Mouse (Mus musculus) embryo, embryonic 11 days (tissue): ENCODE results near the gene Cntrob.

ENCODE experiments used
- DNase-seq: peaks from one replicate; pipeline ENCODE4 v3.0.0-alpha.2; 2015

The Cntrob gene

GRCm38 (mm10) chr11:69297799-69298198 is 25.8 kb downstream of the Cntrob start:
- DNase-seq: no peak

- DNase-seq: no peak
Observed at GRCm38 (mm10) chr11:69295286-69295685, 28.3 kb downstream of the Cntrob start.

DNA sequence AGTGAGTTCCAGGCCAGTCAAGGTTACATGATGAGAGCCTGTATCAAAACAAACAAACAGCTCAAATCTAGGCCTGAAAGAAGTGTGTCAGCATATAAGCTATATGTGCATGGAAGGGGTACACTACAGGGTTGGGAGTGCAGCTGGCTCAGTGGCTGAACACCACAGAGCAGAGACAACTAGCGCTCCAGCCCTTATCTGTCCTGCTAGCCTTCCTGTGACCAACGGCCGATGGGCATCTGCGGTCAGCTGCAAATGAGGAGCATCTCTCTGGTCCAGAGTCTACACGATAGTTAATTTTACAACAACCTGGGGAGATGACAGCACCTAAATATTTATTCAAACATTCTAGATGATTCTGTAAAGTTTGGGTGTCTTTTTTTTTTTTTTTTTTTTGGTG is 32.5 kb downstream of the Cntrob start:
- no peak for DNase-seq

- DNase-seq: no peak
Observed at GRCm38 (mm10) chr11:69277267-69277666, 46.3 kb downstream of the Cntrob start.

DNA sequence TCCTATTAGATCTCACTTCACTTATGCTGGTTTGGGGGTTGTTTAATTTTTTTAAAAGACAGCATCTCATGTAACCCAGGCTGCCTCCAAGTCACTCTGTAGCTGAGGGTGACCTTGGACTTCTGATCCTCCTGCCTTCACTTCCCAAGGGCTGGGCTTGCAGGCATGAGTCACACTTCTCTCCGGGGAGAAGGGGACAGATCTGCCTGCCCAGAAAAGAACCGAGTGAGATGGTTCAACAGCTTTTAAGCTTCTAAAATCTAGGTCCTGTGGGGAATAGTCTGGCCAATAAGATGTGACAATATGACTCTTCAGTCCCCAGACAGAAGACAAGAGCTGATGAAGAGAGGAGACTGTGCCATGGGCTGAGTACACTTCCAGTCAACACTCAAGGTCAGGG is 47.5 kb downstream of the Cntrob start:
- DNase-seq: no peak

GRCm38 (mm10) chr11:69275650-69276049 is 47.9 kb downstream of the Cntrob start:
- DNase-seq: no peak

DNA sequence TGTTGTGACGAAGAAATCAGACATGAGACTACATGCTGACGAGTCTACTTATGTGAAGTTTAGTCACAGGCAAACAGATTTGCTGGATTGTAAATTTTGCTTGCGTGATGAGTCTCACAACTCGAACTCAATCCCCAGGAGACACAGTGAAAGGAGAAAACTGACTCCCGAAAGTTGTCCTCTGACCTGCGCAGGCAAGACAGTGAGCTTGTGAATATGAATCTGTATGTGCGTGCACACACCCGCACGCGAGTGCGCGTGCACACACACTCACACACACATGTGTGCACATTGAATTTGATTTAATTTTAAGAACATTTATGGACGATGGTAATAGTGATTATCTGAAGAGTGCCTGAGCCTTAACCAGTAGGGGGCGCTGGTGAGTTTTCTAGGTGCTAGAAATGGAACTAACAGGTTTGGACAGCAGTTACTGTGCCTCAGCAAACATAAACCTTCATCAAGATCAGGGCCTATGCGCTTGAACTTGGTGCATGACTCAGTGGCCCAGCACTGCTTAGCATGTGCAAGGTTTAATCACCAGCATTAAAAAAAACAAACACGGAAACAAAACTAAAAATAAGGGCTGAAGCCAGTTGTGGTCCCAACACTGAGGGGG is 51.3 kb downstream of the Cntrob start:
- peak; percentile 90 for DNase-seq

- DNase-seq: peak; percentile 86
Observed at GRCm38 (mm10) chr11:69269575-69269974, 54.0 kb downstream of the Cntrob start.

DNA sequence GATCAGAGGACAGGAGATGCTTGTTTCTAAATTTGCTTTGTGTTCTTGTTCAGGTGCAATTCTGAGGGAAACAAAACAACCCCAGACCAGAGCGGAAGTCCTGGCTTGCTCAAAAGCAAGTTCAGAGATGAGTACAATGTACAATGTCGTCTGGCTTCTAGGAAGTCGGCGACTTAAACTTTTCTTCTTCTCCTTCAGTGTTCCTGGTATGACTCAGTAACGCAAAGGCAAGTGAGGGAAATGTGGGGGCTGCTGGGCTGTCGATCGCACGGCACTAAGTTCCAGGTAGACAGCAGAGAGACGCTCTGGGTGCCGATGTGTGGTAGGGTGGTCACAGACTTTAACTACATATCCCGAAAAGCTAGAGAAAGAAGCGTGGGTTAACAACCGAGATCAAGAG is 55.5 kb downstream of the Cntrob start:
- no peak for DNase-seq

DNA sequence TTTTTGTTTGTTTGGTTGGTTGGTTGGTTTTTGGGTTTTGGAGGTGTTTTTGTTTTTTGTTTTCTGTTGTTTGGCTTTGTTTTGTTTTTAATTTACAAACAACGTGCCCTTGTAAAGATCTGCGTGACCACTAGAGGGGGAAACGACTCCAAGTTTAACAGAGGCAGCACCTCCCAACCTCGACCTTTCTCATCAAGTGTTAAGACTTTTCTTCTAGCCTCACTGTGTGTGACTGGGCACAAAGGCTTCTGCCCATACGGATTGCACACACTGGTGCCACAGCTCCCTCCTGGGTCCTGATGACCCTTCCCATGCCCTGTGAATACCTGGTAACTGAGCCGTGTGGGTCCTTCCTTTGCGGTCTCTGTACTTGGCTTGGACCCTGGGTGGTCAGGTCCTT is 56.2 kb downstream of the Cntrob start:
- DNase-seq: peak; percentile 72

DNA sequence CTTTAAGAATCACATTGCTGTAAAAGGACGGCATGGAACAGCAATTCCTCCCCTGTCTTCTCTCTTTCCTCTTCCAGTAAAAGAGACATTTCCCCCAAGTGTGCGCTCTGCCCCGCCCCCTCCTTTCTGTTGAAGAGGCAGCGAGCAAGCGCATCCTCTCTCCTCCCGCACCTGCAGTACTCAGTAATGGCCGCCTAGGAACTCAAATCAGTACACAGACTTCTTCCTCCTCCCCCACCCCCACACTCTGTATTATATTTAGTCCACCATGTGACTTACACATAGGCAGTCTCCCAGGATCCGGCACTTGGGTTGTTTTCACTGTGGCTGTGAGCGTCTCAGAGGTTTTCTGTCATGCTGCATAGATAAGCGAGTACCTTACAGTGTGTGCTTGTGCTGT is 57.3 kb downstream of the Cntrob start:
- peak; percentile 43 for DNase-seq

DNA sequence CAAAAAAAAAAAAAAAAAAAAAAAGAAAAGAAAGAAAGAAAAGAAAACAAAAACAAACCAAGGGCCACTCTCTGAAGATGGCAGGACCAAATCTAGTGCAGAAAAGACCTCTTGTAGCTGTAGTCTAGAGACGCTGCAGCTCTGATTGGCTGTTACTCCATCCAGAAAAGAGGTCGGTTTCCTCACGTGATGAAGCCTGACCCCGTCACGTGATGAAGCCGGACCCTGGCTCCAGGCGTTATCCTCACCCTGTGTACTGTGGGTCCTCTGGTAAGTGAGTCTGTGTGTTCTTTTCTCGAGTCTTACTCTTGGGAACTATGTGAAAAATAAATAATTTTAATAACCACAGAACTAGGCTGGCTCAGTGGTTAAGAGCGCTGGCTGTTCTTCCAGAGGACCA is 58.2 kb downstream of the Cntrob start:
- no peak for DNase-seq

- DNase-seq: no peak
Observed at GRCm38 (mm10) chr11:69264276-69264675, 59.3 kb downstream of the Cntrob start.

DNA sequence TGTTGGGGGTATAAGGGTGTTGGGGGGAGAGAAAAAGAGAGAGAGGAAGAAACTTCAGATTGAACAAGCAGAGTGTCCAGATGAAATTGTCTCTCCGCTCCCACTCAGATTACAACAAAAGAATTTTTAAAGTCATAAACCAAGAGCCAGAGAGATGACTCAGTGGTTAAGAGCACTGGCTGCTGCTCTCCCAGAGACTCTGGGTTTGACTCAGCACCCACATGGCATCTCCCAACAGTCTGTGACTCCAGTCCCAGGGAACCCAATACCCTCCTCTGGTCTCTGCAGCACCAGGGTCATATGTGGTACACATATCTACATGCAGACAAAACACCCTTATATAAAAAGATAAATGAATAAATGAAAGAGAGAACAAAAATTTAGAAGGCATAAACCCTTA is 63.5 kb downstream of the Cntrob start:
- DNase-seq: no peak

DNA sequence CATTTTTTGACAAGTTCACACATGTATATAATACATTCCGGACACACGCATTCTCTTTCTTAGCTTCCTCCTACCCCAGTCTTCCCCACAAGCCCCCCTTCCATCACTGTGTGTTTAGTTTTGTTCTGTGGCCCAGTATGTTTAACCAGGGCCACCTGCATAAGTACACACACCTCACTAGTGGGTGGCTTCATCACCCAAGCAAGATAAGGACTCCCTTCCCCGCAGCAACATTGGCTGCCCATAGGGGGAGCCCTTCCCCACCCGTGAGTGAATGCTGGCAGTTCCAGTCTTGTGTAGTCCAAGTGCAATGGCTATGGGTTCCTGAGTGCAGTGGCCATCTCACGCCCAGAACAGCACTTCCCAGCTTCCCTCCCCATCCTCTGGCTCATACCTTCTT is 65.3 kb downstream of the Cntrob start:
- DNase-seq: peak; percentile 63

- DNase-seq: peak; percentile 76
Observed at GRCm38 (mm10) chr11:69257807-69258206, 65.8 kb downstream of the Cntrob start.

DNA sequence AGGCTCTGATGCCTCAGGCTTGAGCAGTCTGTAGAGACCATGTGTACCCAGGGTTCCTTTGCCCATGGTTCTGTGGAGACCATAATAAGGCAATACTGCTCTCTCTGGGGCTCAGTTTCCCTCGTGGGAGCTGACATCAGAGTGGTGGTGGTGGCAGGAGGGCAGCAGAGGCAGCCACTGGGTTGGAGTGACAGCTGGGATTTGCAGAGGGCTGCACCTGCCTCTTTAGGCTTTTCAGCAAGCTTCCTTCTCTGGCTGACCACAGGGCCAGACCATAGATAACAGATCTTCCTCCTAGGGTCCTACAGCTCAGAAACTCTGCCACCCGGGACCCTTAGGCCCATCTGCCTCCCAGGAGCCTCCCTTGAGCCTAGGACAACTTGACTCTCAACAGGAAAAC is 66.5 kb downstream of the Cntrob start:
- DNase-seq: no peak

- DNase-seq: no peak
Observed at GRCm38 (mm10) chr11:69254808-69255207, 68.8 kb downstream of the Cntrob start.

DNA sequence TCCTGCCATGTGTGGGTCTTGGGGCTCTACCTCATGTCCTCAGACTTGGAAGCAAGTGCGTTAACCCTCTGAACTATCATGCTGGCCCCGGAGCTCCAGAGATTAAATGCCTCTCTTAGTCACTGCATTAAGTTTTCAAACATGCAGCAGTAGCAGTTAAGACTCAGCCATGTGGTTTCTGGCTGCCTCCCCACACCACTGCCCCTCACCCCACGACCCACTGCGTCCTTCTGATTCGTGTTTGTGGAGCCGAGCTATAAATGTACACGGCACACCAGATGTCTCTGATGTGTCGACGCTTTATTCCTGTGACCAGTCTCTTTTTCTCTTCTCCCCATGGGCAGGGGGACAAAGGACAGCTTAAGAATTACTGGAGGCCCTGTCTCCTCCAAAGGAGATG is 70.4 kb downstream of the Cntrob start:
- DNase-seq: no peak

DNA sequence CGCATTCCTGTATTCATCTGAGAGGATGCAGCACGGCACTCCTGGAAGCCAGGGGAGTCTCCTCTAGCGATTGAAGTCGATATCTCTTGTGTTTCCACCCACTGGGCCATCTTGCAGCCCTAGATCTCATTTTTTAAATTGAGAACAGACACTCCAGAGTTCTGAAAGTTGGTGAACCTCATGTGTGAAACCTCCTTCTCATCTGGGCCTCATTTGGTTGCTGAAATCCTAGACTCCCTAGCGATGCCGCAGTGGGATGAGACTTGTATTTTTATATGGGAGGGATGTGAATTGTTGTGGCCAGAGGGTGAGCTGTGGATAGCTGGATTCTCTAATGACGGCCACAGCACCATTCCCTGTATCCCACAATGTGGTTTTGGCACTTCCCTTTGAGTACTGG is 71.6 kb downstream of the Cntrob start:
- DNase-seq: no peak

DNA sequence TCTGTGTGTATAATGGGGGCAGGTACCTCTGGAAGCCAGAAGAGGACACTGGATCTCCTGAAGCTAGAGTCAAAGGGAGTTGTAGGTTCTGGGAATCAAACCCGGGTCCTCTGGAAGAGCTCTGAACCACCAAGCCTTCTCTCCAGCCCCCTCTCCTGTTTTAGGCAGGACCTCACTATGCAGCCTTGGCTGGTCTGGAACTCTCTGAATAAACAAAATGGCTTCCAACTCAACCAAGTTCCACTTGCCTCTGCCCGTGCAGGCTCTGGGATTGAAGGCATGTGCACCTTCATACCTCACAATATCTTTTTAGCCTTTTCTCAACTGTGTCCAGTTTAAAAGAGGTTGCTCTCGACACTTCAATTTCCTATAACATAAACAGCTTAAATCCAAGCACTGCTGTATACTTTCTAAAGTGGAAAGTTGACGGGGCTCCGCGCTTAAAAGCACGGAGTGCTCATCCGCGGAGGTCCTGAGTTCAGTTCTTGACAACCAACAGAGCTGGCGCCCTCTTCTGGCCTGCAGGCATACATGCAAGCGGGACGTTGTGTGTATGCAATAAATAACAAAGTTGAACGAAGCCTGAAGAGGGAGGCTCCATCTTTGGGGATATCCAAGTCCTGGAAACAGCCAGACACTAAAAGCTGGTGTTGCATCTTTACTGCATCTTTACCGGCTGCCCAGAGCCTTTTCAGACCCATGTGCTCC is 72.3 kb downstream of the Cntrob start:
- no peak for DNase-seq

GRCm38 (mm10) chr11:69250106-69250505 is 73.5 kb downstream of the Cntrob start:
- no peak for DNase-seq
